Mouse (Mus musculus): ENCODE results near the gene Artn. TPM values are rescaled to one million over a fixed set of nuclear protein-coding genes. Genes with fewer than 3 reads are reported as not detected.

Gene Artn
- polyA plus RNA-seq (2012; rRNA removed; ENCODE audit: low replicate concordance), result 3.4 and 3.9 TPM in 2 replicates

DNA sequence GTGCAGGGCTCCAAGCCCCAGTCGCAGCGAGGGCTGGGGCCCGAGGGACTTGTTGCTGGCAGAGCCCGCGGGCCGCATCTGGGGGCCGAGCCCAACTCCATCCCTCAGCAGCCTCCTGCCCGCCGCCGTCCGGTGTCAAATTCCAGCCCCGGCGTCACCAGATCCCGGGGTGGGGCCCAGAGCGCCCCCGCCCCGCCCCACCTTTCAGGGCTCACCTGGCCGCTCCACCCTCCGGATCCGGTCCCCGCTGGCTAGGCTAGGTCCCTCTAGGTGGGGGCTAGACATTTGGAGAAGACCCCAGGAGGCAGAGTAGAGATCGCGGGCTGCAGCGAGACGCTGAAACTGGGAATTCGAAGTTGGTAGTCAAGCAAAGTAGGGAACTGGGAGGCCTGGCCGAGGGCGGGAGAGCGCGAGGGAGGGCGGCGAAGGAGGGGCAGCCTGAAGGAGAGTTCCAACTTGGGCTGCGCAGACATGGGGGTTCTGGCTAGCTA, at the start of gene Artn:
Gene Artn, minus strand, starts transcription at position 373 of the 491 bp plus-strand sequence.

GRCm38 (mm10) chr4:117914591-117915442, 14.7 kb downstream of the Artn start, which contains the start of gene Ipo13:
Gene Ipo13, minus strand, starts transcription at chr4:117914999.

GRCm38 (mm10) chr4:117891738-117892161, 37.8 kb downstream of the Artn start, which contains the start of gene Dph2:
Gene Dph2, minus strand, starts transcription at chr4:117892032.

GRCm38 (mm10) chr4:117887133-117887532, 42.4 kb downstream of the Artn start, which contains the start of gene Atp6v0b:
Gene Atp6v0b, minus strand, starts transcription at chr4:117887333.

DNA sequence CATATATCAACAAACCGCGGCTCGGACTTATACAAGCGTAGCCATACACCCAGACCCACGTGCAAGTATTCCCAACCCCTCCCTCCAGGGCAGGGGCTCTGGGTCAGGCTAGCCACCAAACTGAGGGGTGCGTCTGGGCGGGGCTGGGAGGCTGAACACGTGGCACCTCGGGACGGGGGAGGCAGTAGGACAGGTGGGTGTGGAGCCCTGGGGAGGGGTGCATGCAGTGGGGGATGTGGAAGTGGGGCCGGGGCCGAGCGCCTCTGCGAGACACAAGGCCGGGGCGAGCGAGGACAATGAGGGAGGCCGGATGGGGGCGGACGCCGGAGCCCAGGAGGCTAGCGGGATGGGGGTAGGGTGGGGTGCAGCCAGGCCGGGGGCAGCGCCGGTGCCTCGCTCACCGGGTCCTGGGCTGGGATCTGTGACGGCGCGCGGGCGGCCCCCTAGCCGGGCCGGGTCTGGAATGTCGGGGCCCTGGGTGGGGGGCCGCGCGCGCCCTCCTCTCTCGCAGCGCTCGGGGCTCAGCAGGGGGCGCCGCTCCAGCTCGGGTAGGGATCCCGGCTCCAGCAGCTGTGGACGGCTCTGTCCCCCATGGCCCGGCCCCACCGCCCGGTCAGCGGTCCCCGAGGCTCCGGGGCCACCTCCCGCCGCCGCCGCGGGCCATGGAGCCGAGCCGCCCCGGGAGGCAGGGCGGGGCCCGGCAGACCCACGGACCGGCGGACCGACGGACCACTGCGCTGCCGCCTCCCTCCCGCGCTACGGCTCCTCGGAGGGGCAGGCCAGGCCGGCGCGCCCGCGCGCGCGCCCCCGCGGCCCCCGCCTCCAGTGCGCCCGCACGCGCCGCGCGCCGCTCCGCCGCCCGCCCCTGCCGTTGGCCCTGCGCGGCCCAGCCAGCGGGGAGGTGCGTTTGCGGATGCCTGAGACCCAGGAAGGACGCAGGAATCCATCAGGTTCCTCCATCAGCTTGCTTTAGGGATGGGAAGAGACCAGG, 46.6 kb downstream of the Artn start, which contains the start of gene B4galt2:
Gene B4galt2, minus strand, starts transcription at position 787 of the 991 bp plus-strand sequence.

Other genes starting within 250 kb of the Artn start
- 13.4 and 16.4 TPM in 2 replicates for gene Dmap1, start 247.5 kb downstream of the Artn start, polyA plus RNA-seq (2012; rRNA removed; ENCODE audit: low replicate concordance)
- not detected in 2 replicates for gene Gm12845, start 205.4 kb downstream of the Artn start, polyA plus RNA-seq (2012; rRNA removed; ENCODE audit: low replicate concordance)
- not detected in 2 replicates for gene Klf17, start 164.1 kb downstream of the Artn start, polyA plus RNA-seq (2012; rRNA removed; ENCODE audit: low replicate concordance)
- gene Slc6a9, start 95.3 kb downstream of the Artn start, polyA plus RNA-seq (2012; rRNA removed; ENCODE audit: low replicate concordance), result 18.8 and 33.1 TPM in 2 replicates
- 1.4 and 2.5 TPM in 2 replicates for gene Ccdc24, start 57.2 kb downstream of the Artn start, polyA plus RNA-seq (2012; rRNA removed; ENCODE audit: low replicate concordance)
- gene B4galt2, start 46.3 kb downstream of the Artn start, polyA plus RNA-seq (2012; rRNA removed; ENCODE audit: low replicate concordance), result 10.1 and 18.4 TPM in 2 replicates
- 457 and 584 TPM in 2 replicates for gene Atp6v0b, start 42.4 kb downstream of the Artn start, polyA plus RNA-seq (2012; rRNA removed; ENCODE audit: low replicate concordance)
- gene Dph2, start 37.7 kb downstream of the Artn start, polyA plus RNA-seq (2012; rRNA removed; ENCODE audit: low replicate concordance), result 7.3 and 12.0 TPM in 2 replicates
- 40.4 and 44.0 TPM in 2 replicates for gene Ipo13, start 14.8 kb downstream of the Artn start, polyA plus RNA-seq (2012; rRNA removed; ENCODE audit: low replicate concordance)
- 7.6 and 10.8 TPM in 2 replicates for gene St3gal3, start 205.2 kb upstream of the Artn start, polyA plus RNA-seq (2012; rRNA removed; ENCODE audit: low replicate concordance)

Measured in duodenum, adult 2 months (tissue).